Mouse (Mus musculus): Measurements from ENCODE around the gene Notch1.

Gene Notch1

DNA sequence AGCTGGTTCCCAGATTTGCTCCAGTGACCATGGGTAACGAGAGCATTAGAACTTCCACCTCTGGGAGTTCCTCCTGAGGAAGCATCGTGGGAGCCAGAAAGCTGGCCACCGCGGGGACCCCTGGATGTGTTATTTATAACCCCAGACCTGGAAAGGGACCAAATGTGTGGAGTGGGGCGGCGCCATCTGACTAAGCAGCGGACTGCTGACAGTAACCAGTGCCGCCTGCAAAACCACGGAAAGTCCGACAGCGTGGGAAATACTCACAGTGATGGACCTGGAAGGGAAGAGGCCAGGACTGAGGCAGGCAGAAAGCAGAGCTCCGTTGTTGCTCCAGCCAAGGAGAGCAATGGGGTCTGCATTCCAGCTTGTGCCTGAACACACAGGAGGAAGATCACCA, at the start of gene Notch1:
Notch1 (minus strand) TSS at position 389 of the 400 bp plus-strand sequence.
- no peak for DNase-seq (ENCODE audit: extremely low spot score, low read depth, low spot score)

DNA sequence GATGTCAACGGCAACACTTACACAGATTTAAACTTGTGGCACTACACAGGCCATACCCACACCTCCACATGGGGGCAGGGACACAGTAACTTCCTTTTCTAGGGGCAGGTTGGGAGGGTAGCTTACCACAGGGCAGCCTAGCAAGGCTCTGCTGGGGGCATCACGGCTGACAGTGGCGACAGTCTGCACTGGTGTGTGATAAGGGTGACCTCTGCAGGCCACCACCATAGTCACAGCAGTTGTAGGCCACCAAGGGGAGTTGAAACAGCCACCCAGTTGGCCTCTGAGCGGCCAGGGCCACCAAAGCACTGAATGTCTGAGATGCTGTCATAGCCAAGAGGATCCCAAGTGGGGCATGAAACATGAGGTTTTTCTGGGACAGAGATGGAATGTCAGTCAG, 49.8 kb upstream of the Notch1 start:
- no peak for DNase-seq (ENCODE audit: extremely low spot score, low read depth, low spot score)

DNA sequence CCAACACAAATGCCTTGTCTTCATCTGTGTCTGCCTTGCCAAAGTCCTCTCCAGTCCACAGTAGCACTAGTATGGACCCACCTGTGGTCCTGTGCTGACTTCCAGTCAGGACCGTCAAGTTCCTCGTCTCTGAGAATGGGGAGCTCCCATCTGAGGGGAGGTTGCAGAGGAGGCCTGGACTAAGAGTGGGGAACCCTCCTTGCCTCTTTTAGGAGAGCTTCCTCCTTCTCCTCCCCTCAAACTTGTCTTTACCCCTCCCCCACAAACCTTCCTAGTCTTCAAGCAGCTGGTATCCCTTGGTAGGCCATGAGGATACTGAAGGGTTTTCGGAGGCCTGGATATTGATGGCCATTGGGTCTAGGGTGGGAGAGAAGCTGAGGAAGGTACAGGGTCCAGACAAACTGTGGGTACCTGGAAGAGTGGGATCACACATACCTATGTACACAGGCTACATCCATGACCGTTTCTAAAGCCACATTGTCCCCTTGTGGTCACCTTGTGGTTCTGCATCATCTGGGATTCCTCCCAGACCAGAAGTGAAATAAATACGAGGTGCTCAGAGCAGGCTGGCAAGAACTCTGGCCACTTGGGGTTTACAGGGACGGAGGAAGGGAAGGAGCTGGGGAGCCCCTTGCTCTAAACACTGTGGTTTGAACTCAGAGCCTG, 45.0 kb upstream of the Notch1 start:
- peak; percentile 74 for DNase-seq (ENCODE audit: extremely low spot score, low read depth, low spot score)

DNA sequence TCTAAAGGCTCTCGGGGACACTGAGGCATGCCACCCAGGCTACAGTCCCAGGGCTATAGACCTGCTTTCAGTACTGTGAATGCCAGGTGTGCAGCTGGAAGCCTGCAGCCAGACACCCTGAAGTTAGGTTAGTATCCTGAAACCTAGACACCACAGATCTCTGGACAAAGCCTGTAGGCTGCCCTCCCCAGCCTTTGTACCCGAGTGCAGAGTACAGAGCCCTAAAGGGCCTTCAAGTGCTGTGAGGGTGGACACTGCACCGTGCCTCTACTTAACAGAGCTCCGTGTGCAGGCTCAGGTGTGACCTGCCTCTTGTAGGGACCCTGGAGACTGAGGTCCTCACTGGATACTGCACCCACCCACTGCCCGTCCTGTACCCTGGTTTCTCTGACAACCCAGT, 44.0 kb upstream of the Notch1 start:
- DNase-seq (ENCODE audit: extremely low spot score, low read depth, low spot score) = no peak

DNA sequence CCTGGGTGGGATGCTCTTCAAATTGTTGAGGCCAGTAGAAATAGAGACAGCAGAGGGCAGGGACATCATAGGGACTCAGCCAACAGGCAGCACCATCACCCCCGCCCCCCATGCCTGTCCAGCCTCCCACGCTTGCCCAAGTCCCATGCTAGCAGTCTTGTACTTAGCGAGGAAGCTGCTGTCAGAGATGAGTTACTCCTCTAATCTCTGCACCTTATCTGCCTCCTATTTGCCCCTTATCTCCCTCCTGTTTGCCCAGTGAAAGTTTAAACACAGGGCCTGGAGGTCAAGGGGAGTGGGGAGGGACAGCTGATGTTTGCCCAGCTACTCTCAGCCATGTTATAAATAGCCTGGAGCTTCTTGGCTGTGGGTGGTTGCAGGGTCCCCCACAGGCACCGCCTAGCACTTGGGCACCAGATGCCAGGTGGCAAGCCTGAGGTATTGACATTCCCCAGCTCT, 40.1 kb upstream of the Notch1 start:
- DNase-seq (ENCODE audit: extremely low spot score, low read depth, low spot score) = no peak

GRCm38 (mm10) chr2:26555076-26555475, 38.6 kb upstream of the Notch1 start:
- DNase-seq (ENCODE audit: extremely low spot score, low read depth, low spot score) = no peak

- DNase-seq (ENCODE audit: extremely low spot score, low read depth, low spot score) = no peak
Measured at GRCm38 (mm10) chr2:26553904-26554303, 37.4 kb upstream of the Notch1 start.

- no peak for DNase-seq (ENCODE audit: extremely low spot score, low read depth, low spot score)
Measured at GRCm38 (mm10) chr2:26552066-26552465, 35.6 kb upstream of the Notch1 start.

- DNase-seq (ENCODE audit: extremely low spot score, low read depth, low spot score) = no peak
Measured at GRCm38 (mm10) chr2:26551446-26551845, 35.0 kb upstream of the Notch1 start.

GRCm38 (mm10) chr2:26550777-26551176, 34.3 kb upstream of the Notch1 start:
- DNase-seq (ENCODE audit: extremely low spot score, low read depth, low spot score) = no peak

GRCm38 (mm10) chr2:26550205-26550604, 33.7 kb upstream of the Notch1 start:
- DNase-seq (ENCODE audit: extremely low spot score, low read depth, low spot score) = no peak

DNA sequence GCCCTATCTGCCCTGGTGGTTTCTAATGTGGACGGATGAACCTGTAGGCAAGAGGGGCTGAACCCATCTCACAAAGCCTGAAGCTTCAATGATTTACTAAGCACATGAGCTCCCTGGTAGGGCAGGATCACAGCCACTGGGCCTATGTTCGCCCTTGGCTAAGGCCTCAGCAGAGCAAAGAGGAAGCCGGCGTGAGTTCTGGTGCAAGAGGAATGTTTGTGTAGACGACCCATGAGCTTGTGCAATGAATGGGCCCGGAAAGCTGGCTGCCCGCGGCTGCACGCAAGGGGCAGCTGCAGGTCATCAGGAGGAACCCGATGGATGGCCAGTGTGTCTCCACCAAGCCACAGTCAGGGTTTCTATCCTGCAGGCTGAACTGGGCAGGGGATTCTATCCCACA, 33.3 kb upstream of the Notch1 start:
- DNase-seq (ENCODE audit: extremely low spot score, low read depth, low spot score) = no peak

DNA sequence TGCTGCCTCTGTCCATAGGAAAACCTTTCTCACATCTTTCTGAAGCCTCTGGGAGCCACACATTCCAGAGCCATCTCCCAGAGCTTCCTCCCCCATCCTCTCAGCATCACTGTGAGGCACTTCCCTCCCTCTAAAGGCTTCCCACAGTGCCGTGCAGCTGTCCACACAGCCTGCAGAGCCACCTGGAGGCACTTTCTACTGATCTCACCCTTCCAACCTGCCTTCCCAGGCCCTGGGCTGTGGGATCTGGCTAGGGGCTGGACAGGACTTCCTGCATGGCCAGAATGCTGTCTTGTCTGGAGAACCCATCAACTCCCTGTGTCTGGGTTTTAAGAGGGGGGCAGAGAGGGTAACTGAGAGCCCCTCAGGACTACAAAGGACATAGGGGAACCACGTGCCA, 31.0 kb upstream of the Notch1 start:
- no peak for DNase-seq (ENCODE audit: extremely low spot score, low read depth, low spot score)

GRCm38 (mm10) chr2:26544265-26544664, 27.8 kb upstream of the Notch1 start:
- no peak for DNase-seq (ENCODE audit: extremely low spot score, low read depth, low spot score)

GRCm38 (mm10) chr2:26543768-26544167, 27.3 kb upstream of the Notch1 start:
- DNase-seq (ENCODE audit: extremely low spot score, low read depth, low spot score) = no peak

DNA sequence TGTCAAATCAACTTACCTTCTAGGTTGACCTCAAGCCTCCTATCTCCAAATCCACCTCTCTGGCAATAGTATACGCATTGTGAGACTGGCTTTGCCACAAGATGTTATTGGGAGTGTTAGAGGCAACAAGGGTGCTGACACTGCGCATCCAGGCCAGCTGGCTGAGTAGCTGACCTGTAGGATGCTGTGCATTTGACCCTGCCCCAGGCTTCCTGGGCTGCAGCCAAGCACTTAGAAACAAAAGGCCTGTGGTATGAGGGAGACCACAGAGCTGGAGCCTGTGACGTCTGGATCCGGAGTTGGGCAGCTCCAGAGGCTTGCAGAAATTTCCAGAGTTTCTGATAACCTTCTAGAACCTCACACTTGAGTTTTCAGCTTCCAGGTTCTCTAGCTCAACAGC, 26.7 kb upstream of the Notch1 start:
- DNase-seq (ENCODE audit: extremely low spot score, low read depth, low spot score) = no peak

DNA sequence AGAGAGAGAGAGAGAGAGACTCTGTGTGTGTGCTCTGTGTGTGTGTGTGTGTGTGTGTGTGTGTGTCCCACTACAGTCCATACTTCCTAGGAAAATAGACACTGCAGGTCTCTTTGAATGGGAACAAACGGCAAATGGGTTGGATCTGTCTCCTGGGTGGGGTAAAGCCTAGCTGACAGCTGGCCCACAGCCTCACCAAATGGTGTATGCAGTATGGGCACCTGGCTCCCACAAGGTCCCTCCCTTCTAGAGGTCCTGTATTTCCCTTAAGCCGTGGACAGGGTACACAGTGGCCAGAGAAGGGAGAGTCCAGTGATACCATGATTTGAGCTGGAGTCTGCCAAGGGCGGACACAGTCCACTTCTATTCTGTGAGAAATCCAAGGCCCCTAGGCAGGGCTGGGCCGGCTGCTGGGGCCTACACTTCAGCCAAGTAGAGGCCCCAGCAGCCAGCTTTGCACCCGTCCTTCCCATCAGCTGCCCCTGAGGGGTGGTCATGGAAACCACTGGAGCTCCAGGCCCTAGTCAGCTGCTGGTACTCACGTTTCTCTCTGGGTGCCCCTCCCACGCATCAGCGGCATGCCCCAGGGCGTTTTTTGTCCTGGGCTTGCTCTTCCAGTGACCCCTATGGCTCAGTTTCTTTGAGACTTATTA, 24.9 kb upstream of the Notch1 start:
- no peak for DNase-seq (ENCODE audit: extremely low spot score, low read depth, low spot score)

DNA sequence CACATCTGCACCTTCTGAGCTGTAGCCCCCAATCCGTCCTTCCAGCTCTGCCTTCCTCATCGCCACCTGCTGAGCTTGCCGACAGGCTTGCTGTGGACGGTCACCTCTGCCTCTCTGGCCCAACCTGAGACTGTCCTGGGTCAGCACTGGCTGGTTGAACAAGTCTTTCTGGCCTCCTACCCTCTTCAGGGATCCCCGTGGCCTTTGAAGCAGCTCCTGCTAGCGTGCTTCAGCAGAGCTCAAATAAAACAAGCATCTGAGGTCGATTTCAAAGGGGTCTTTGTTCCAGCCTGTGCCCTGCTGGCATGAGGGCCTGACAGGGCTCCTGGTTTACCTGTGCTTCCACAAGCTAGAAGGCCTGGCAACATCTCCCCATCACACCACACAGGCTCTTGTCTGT, 24.3 kb upstream of the Notch1 start:
- DNase-seq (ENCODE audit: extremely low spot score, low read depth, low spot score) = no peak

DNA sequence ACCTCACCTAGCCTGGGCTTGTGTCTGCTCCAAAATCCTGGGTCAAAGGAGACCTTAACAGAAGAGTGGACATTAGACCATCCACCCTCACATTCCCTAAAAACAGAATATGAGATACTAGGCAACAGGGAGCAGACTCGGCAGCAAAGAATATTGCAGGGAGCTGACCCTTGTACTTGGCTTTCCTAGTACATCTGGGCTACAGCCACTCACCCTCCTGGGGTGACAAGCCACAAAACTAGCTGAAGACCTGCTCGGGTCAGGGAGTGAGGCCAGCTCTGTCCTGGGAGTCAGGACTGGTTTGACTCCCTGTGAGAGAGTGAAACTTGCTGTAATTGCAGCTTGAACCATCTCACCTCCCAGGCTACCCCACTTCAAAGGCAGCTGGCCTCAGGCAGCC, 23.1 kb upstream of the Notch1 start:
- no peak for DNase-seq (ENCODE audit: extremely low spot score, low read depth, low spot score)

DNA sequence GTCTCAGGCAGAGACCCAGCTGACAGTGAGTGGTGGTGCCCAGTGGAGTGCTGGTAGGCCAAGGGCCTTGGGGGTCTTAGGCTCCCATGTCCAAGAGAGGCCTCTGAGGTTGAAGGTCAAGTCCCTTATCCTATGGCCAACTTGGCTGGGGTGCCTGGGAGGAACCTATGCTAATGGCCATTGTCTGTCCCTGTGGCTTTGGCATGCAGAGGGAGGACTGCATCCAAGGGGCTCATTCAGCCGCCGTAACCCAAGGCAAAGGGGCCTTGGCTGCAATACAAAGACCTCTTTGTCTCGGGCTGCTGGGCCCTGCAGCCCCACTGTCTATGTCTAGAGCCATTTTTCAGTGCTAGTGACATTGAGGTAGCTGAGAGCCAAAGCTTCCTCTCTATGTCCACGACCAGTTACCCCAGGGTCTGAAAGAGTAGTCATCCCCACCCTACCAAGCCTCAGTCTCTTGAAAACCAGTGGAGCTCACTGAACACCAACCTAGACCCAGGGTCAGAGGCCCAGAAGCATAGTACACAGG, 19.1 kb upstream of the Notch1 start:
- no peak for DNase-seq (ENCODE audit: extremely low spot score, low read depth, low spot score)

DNA sequence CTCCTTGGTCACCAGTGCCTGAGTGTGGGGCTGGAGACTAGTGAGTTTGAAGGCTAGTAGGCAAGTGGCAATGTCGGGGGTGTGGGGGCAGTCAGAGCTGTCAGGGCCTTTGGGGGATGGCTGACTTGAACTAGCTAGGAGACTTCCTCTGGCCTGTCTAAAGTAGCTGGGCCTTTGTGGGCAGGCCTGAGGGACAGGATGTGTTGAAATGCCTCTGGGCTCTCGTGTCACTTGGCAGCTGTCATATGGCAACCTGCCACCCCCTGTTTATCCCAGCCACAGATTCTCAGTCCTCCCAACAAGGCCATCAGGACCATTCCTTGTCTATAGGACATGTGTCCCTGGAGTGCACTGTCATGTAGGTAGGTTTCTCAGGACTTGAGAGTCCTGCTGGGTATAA, 18.2 kb upstream of the Notch1 start:
- DNase-seq (ENCODE audit: extremely low spot score, low read depth, low spot score) = no peak

DNA sequence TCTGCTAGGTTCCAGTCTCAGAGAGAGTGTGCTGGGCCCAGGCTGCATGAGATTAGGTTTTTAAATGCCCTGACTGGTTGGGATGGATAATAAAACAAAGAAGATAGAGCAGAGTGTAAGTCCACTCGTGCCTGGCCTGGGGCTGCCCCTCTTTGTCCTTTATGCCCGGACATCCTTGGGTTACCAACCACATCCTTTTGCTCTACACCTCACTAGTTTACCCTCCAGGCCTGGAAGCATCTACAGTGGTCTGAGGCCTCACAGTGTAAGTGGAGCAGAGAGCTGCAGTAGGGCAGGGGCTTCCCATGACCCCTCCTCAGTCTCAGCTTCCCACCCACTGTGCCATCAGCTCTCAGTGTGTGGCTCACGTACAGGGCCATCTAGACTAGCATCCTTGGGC, 17.7 kb upstream of the Notch1 start:
- no peak for DNase-seq (ENCODE audit: extremely low spot score, low read depth, low spot score)

DNA sequence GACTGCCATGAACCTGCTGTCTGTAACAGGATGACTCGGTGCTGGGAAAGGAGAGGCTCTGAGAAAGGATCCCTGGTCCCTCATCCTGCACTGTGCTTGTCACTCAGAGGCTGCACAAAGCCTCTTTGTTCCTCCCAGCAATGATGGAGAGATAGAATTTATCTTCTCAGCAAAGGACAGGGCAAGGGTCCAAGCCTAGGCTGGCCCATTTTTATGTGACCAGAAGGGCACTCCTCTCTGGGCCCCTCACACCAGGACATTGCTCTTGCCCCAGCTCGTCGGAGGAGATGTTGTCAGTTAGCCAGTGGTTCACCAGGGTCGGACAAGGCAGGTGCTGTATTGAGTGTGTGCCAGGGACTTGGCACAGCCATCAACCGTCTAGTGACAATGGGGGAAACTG, 16.8 kb upstream of the Notch1 start:
- DNase-seq (ENCODE audit: extremely low spot score, low read depth, low spot score) = no peak
